Mouse (Mus musculus): ENCODE data around the gene Ndufb3.
"Not testable (repeated sequence)": the region's sequence is repeated elsewhere in the genome, so short reads cannot be mapped to it uniquely, and the experiment has no call there.

Ndufb3 gene

GRCm38 (mm10) chr1:58617076-58617475 lies 30.9 kb downstream of the Ndufb3 start:
- no peak for DNase-seq (ENCODE audit: low read depth, low spot score)

- DNase-seq (ENCODE audit: low read depth, low spot score) = no peak
These were observed 31.9 kb downstream of the Ndufb3 start for GRCm38 (mm10) chr1:58617978-58618668.

GRCm38 (mm10) chr1:58618766-58619165 lies 32.6 kb downstream of the Ndufb3 start:
- DNase-seq (ENCODE audit: low read depth, low spot score) = peak; percentile 55

- no peak for DNase-seq (ENCODE audit: low read depth, low spot score)
These were observed 35.1 kb downstream of the Ndufb3 start for GRCm38 (mm10) chr1:58621251-58621650.

- no peak for DNase-seq (ENCODE audit: low read depth, low spot score)
These were observed 36.0 kb downstream of the Ndufb3 start for GRCm38 (mm10) chr1:58621996-58622748.

- DNase-seq (ENCODE audit: low read depth, low spot score) = not testable (repeated sequence)
These were observed 42.7 kb downstream of the Ndufb3 start for GRCm38 (mm10) chr1:58628847-58629246.
